Mouse (Mus musculus) C2C12 (cell line): ENCODE measurements around the gene Dpf1.

Experiments used
- CTCF ChIP-seq: IDR thresholded peaks from one replicate; pipeline ENCODE4 v1.5.1; 2011; ENCODE audit not compliant: control insufficient read depth, insufficient read depth, insufficient read length
- MYOD1 ChIP-seq: IDR thresholded peaks from one replicate; pipeline ENCODE4 v1.6.1; 2011; ENCODE audit warnings: low read depth; ENCODE audit not compliant: control insufficient read depth, insufficient read length
- MYOG ChIP-seq: IDR thresholded peaks from one replicate; pipeline ENCODE4 v1.6.1; 2011; ENCODE audit not compliant: control insufficient read depth, insufficient read length; ENCODE audit errors: extremely low read depth

GRCm38 (mm10) chr7:29314844-29315628 lies 11.3 kb downstream of the Dpf1 start:
- no peak for TF ChIP-seq MYOD1
- no peak for TF ChIP-seq CTCF
- TF ChIP-seq MYOG = no peak
